Mouse (Mus musculus) lung, adult 2 months (tissue): ENCODE measurements around the gene Ankrd6.

Experiments
- CTCF ChIP-seq: fragments of 200-500 bp; IDR thresholded peaks from 2 replicates; pipeline ENCODE4 v1.5.1; 2011; ENCODE audit warnings: mild to moderate bottlenecking, low read length, control low read depth; ENCODE audit not compliant: insufficient read depth
- POLR2A ChIP-seq: fragments of 200-500 bp; IDR thresholded peaks from 2 replicates; pipeline ENCODE4 v1.6.1; 2011; ENCODE audit warnings: low read depth, mild to moderate bottlenecking, control low read depth, low read length, borderline replicate concordance; ENCODE audit errors: extremely low read depth

- no peak for TF ChIP-seq CTCF
- no peak for TF ChIP-seq POLR2A
Measured at GRCm38 (mm10) chr4:32833494-32834282, 117.0 kb downstream of the Ankrd6 start.
